Mouse (Mus musculus): ENCODE data around the gene Reep3.

The Reep3 gene

GRCm38 (mm10) chr10:67098408-67099050 is 1.8 kb upstream of the Reep3 start:
- peaks cover 31% of the 10 kb centered on the region for H3K36me3 ChIP-seq (ENCODE audit: insufficient read depth, low read length)
- H3K4me1 ChIP-seq (replicated peaks; ENCODE audit: low read depth, low read length), result peaks cover 76% of the 10 kb centered on the region
- peak overlapping the region; percentile 93 for H3K4me3 ChIP-seq (replicated peaks; ENCODE audit: low read length)
- H3K9me3 ChIP-seq (ENCODE audit: low read length), result no peaks in the 10 kb centered on the region
- TF ChIP-seq NANOG (IDR thresholded peaks at IDR 0.05; ENCODE audit: borderline replicate concordance, low read length) (no peak), POU5F1 (IDR thresholded peaks at IDR 0.05; ENCODE audit: borderline replicate concordance, low read length) (no peak), CTCF (conservative IDR thresholded peaks at IDR 0.05; ENCODE audit: low read length) (no peak)
- no peaks in the 10 kb centered on the region for H3K27me3 ChIP-seq (ENCODE audit: insufficient read depth, low read length)

GRCm38 (mm10) chr10:67097437-67098150 is 849 bp upstream of the Reep3 start:
- no peak for TF ChIP-seq POU5F1 (IDR thresholded peaks at IDR 0.05; ENCODE audit: borderline replicate concordance, low read length)
- TF ChIP-seq NANOG (IDR thresholded peaks at IDR 0.05; ENCODE audit: borderline replicate concordance, low read length), result no peak
- TF ChIP-seq CTCF (conservative IDR thresholded peaks at IDR 0.05; ENCODE audit: low read length), result no peak
- peaks cover 30% of the 10 kb centered on the region for H3K36me3 ChIP-seq (ENCODE audit: insufficient read depth, low read length)
- no peaks in the 10 kb centered on the region for H3K27me3 ChIP-seq (ENCODE audit: insufficient read depth, low read length)

GRCm38 (mm10) chr10:67095798-67096620 is 736 bp downstream of the Reep3 start, which contains the start of gene Jmjd1c:
Gene Jmjd1c (plus strand): TSS chr10:67096125.
- peak within 1 kb of the TSS; percentile 93 for H3K4me3 ChIP-seq (replicated peaks; ENCODE audit: low read length)
- peaks cover 14% of the 10 kb centered on the region; the same call in 1 of the 2 replicates for H3K36me3 ChIP-seq (ENCODE audit: insufficient read depth, low read length)
- H3K27me3 ChIP-seq (ENCODE audit: insufficient read depth, low read length), result no peaks in the 10 kb centered on the region
- H3K4me1 ChIP-seq (replicated peaks; ENCODE audit: low read depth, low read length), result peaks cover 54% of the 10 kb centered on the region
- no peak for TF ChIP-seq NANOG (IDR thresholded peaks at IDR 0.05; ENCODE audit: borderline replicate concordance, low read length)
- TF ChIP-seq POU5F1 (IDR thresholded peaks at IDR 0.05; ENCODE audit: borderline replicate concordance, low read length), result no peak
- no peak for TF ChIP-seq CTCF (conservative IDR thresholded peaks at IDR 0.05; ENCODE audit: low read length)
- no peaks in the 10 kb centered on the region for H3K9me3 ChIP-seq (ENCODE audit: low read length)

More at GRCm38 (mm10) chr10:67097437-67098150, 849 bp upstream of the Reep3 start:
- Histone ChIP-seq H3K9me3 (ENCODE audit: low read length) (no peaks in the 10 kb centered on the region), H3K4me3 (replicated peaks; ENCODE audit: low read length) (peak overlapping the region; percentile 93), H3K4me1 (replicated peaks; ENCODE audit: low read depth, low read length) (peaks cover 67% of the 10 kb centered on the region)

GRCm38 (mm10) chr10:67094922-67095321 is 1.8 kb downstream of the Reep3 start:
- Histone ChIP-seq H3K36me3 (ENCODE audit: insufficient read depth, low read length) (peaks cover 14% of the 10 kb centered on the region; the same call in 1 of the 2 replicates), H3K4me3 (replicated peaks; ENCODE audit: low read length) (peak overlapping the region; percentile 93; the same call in 1 of the 2 replicates), H3K9me3 (ENCODE audit: low read length) (no peaks in the 10 kb centered on the region), H3K4me1 (replicated peaks; ENCODE audit: low read depth, low read length) (peaks cover 54% of the 10 kb centered on the region), H3K27me3 (ENCODE audit: insufficient read depth, low read length) (no peaks in the 10 kb centered on the region)
- TF ChIP-seq CTCF (conservative IDR thresholded peaks at IDR 0.05; ENCODE audit: low read length) (no peak), POU5F1 (IDR thresholded peaks at IDR 0.05; ENCODE audit: borderline replicate concordance, low read length) (no peak), NANOG (IDR thresholded peaks at IDR 0.05; ENCODE audit: borderline replicate concordance, low read length) (no peak)

- H3K4me3 ChIP-seq (replicated peaks; ENCODE audit: low read length), result no peak overlapping the region
- peaks cover 15% of the 10 kb centered on the region; the same call in 1 of the 2 replicates for H3K36me3 ChIP-seq (ENCODE audit: insufficient read depth, low read length)
- no peak for TF ChIP-seq CTCF (conservative IDR thresholded peaks at IDR 0.05; ENCODE audit: low read length)
- TF ChIP-seq POU5F1 (IDR thresholded peaks at IDR 0.05; ENCODE audit: borderline replicate concordance, low read length), result no peak
- TF ChIP-seq NANOG (IDR thresholded peaks at IDR 0.05; ENCODE audit: borderline replicate concordance, low read length), result no peak
- H3K4me1 ChIP-seq (replicated peaks; ENCODE audit: low read depth, low read length), result peaks cover 47% of the 10 kb centered on the region
- peaks cover 13% of the 10 kb centered on the region for H3K27me3 ChIP-seq (ENCODE audit: insufficient read depth, low read length)
- H3K9me3 ChIP-seq (ENCODE audit: low read length), result peaks cover 4% of the 10 kb centered on the region
These were observed 6.1 kb downstream of the Reep3 start for GRCm38 (mm10) chr10:67090611-67091010.

GRCm38 (mm10) chr10:67087447-67088226 is 9.1 kb downstream of the Reep3 start:
- Histone ChIP-seq H3K36me3 (ENCODE audit: insufficient read depth, low read length) (peaks cover 7% of the 10 kb centered on the region; the same call in 1 of the 2 replicates), H3K4me1 (replicated peaks; ENCODE audit: low read depth, low read length) (peaks cover 54% of the 10 kb centered on the region), H3K27me3 (ENCODE audit: insufficient read depth, low read length) (peaks cover 13% of the 10 kb centered on the region), H3K4me3 (replicated peaks; ENCODE audit: low read length) (no peak overlapping the region), H3K9me3 (ENCODE audit: low read length) (peaks cover 4% of the 10 kb centered on the region)
- no peak for TF ChIP-seq POU5F1 (IDR thresholded peaks at IDR 0.05; ENCODE audit: borderline replicate concordance, low read length)
- no peak for TF ChIP-seq CTCF (conservative IDR thresholded peaks at IDR 0.05; ENCODE audit: low read length)
- TF ChIP-seq NANOG (IDR thresholded peaks at IDR 0.05; ENCODE audit: borderline replicate concordance, low read length), result no peak

- Histone ChIP-seq H3K4me3 (replicated peaks; ENCODE audit: low read length) (no peak overlapping the region), H3K9me3 (ENCODE audit: low read length) (peaks cover 4% of the 10 kb centered on the region), H3K36me3 (ENCODE audit: insufficient read depth, low read length) (peaks cover 7% of the 10 kb centered on the region; the same call in 1 of the 2 replicates), H3K4me1 (replicated peaks; ENCODE audit: low read depth, low read length) (peaks cover 67% of the 10 kb centered on the region), H3K27me3 (ENCODE audit: insufficient read depth, low read length) (peaks cover 13% of the 10 kb centered on the region)
- TF ChIP-seq POU5F1 (IDR thresholded peaks at IDR 0.05; ENCODE audit: borderline replicate concordance, low read length) (no peak), NANOG (IDR thresholded peaks at IDR 0.05; ENCODE audit: borderline replicate concordance, low read length) (no peak), CTCF (conservative IDR thresholded peaks at IDR 0.05; ENCODE audit: low read length) (no peak)
These were observed 10.8 kb downstream of the Reep3 start for GRCm38 (mm10) chr10:67085916-67086315.

Measured in E14TG2a.4 (cell line).